Mouse (Mus musculus) lung, adult 2 months (tissue): ENCODE measurements around the gene Fzr1. TPM values are rescaled to one million over a fixed set of nuclear protein-coding genes. Genes with fewer than 3 reads are reported as not detected.

ENCODE experiments used
- DNase-seq: peaks from one replicate; pipeline ENCODE4 v3.0.0; 2022
- H3K4me1 ChIP-seq: fragments of 200-500 bp; 2 replicates; pipeline ENCODE4 v1.6.1; 2011; ENCODE audit warnings: low read length; ENCODE audit not compliant: control insufficient read depth, insufficient read depth
- H3K4me3 ChIP-seq: fragments of 200-500 bp; replicated peaks from 2 replicates; pipeline ENCODE3; 2011; ENCODE audit warnings: low read depth, mild to moderate bottlenecking, control low read depth, low read length; ENCODE audit errors: extremely low read depth
- CTCF ChIP-seq: fragments of 200-500 bp; IDR thresholded peaks from 2 replicates; pipeline ENCODE4 v1.5.1; 2011; ENCODE audit warnings: mild to moderate bottlenecking, low read length, control low read depth; ENCODE audit not compliant: insufficient read depth
- POLR2A ChIP-seq: fragments of 200-500 bp; IDR thresholded peaks from 2 replicates; pipeline ENCODE4 v1.6.1; 2011; ENCODE audit warnings: low read depth, mild to moderate bottlenecking, control low read depth, low read length, borderline replicate concordance; ENCODE audit errors: extremely low read depth
- WGBS: fragments of 180-500 bp; shearing (Covaris S2); methylation state at CpG from one replicate; pipeline ENCODE4 v1.1.7; 2018; 5-methylcytosine and 5-hydroxymethylcytosine counted together
- polyA plus RNA-seq: library from polyadenylated mRNA; depleted of rRNA; stranded (reverse); fragments of >200 nt; gene quantifications from 2 replicates; pipeline ENCODE4 v1.2.3, GENCODE M21; 2012

Fzr1 gene
- polyA plus RNA-seq, 1 experiment: 61.8 TPM

DNA sequence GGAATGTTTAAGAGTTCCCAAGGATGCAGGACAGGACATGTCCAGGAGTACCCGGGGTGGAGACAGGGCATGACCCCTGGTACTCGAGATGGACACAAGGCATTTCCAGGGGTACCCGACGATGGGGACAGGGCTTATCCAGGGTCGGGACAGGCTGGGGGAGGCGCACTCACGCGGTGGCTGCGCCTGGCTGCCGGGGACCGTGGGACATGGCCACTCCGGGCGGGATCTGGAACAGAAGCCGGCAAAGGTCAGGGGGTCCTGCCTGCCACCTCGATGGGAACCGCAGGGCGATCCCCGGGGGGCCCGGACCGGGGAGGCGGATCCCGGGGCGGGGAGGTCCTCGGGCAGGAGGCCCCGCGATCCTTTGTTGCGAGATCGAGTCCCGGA, 28.4 kb downstream of the Fzr1 start:
- no peak for TF ChIP-seq CTCF
- H3K4me3 ChIP-seq: peak overlapping the region; percentile 86
- H3K4me1 ChIP-seq: peaks cover 11% of the 10 kb centered on the region
- no peak for DNase-seq
- WGBS: under 1% methylated on average over 29 of the region's 29 CpGs

DNA sequence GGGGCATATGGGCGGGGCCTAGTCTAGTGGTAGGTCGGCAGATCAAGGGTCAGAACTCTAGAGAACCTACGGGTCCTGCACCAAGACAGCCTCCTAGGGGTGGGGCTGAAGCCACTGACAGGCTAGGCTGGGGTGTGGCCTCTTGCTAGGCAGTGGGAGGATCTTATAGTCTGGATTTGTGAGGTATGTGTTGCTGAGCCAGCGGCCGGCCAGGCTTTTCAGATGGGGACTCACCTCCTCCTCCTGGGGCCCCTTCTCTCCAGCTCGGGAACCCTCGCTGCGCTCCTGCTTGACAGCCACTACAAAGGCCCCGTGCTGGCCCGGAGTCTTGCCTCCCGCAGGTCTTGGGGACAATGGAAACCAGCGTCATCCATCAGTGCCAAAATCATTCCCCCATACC, 29.2 kb downstream of the Fzr1 start:
- H3K4me3 ChIP-seq: peak overlapping the region; percentile 86
- no peak for TF ChIP-seq CTCF
- TF ChIP-seq POLR2A: no peak
- WGBS: 10% methylated on average over 12 of the region's 12 CpGs
- no peak for DNase-seq
- H3K4me1 ChIP-seq: peaks cover 11% of the 10 kb centered on the region

DNA sequence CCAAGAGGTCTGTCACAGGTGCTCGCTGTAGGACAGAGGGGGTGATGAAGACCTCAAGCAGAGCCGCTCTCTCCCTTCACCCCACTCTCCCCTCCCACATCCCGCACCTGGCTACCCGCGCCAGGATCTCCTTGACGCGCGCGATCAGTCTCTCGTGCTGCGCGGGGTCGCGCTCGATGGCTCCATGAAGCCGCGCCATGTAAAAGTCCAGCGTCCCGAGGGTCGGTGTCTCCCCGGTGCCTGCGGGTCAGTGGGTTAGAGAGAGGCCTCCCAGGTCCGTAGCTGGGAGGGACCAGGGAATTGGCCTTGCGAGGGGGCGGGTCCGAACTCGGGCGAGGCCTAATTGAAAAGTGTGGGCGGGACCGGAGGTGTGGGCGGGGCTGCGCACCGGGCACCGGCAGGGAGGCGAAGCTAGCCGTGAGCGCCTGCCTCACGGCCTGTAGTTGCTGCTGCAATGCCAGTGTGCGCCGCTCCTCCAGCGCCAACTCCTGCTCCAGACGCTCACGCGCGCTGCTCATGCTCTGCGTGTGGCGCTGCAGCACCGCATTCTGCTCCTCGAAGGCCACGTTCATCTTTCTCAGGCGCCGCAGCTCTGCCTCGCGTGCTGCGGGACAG, 31.8 kb downstream of the Fzr1 start:
- 42% methylated on average over 55 of the region's 55 CpGs for WGBS
- Histone ChIP-seq H3K4me3 (peak overlapping the region; percentile 11), H3K4me1 (peaks cover 11% of the 10 kb centered on the region)
- TF ChIP-seq POLR2A: no peak; the same call in 1 of the 2 replicates
- no peak for TF ChIP-seq CTCF
- peak; percentile 63 for DNase-seq

DNA sequence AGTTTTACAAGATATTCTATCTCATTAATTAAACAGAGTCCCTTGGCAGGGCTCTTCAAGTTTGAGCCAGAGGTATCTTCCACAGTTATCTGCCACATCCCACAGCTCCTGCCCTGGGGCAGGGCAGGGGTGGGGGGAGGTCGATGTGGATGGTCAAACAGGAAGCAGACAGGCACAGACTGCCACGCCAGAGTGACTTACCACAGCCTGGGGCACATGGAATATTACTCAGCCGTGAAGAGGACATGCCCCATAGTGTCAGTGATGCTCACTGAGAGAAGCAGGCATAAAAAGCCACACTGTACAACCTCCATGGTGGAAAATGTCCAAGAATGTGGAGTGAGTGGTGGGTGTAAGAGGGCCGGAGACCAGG, 33.2 kb downstream of the Fzr1 start:
- TF ChIP-seq CTCF: no peak
- TF ChIP-seq POLR2A: no peak
- DNase-seq: no peak
- no peak overlapping the region for H3K4me3 ChIP-seq
- H3K4me1 ChIP-seq: peaks cover 11% of the 10 kb centered on the region
- 76% methylated on average over 4 of the region's 4 CpGs for WGBS

DNA sequence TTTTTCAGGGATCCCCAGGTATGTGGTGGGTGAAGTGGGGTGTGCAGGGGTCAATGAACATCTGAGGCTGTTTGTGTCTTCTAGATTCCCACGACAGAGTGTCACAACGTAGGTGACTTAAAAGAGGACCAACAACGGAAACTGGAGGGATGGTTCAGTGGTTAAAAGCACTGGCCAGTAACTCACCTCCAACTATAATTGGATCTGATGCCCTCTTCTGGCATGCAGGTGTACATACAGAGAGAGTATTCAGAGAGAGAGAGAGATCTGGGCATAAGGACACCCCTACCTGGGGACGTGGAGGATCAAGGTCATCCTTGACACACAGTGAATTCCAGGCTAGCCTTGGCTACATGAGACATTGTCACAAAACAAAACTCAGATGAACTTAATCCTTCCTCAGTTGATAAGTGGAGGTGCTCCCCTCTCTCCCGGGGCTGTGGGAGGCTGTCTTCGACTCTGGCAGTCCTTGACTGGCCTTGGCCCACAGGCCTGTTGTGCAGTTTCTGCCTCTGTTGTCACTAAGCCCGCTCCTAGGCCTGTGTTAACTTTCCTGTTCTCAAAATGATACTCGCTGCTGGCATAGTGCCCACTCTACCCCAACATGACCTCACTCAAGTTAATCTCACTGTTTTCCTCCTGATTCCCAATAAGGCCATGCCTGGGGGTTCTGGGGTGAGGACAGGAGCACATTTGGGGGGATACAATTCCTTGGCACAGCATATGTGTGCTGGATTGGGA, 33.7 kb downstream of the Fzr1 start:
- WGBS: 32% methylated on average over 8 of the region's 8 CpGs
- TF ChIP-seq CTCF (no peak), POLR2A (no peak)
- Histone ChIP-seq H3K4me3 (no peak overlapping the region), H3K4me1 (peaks cover 9% of the 10 kb centered on the region)
- no peak for DNase-seq

DNA sequence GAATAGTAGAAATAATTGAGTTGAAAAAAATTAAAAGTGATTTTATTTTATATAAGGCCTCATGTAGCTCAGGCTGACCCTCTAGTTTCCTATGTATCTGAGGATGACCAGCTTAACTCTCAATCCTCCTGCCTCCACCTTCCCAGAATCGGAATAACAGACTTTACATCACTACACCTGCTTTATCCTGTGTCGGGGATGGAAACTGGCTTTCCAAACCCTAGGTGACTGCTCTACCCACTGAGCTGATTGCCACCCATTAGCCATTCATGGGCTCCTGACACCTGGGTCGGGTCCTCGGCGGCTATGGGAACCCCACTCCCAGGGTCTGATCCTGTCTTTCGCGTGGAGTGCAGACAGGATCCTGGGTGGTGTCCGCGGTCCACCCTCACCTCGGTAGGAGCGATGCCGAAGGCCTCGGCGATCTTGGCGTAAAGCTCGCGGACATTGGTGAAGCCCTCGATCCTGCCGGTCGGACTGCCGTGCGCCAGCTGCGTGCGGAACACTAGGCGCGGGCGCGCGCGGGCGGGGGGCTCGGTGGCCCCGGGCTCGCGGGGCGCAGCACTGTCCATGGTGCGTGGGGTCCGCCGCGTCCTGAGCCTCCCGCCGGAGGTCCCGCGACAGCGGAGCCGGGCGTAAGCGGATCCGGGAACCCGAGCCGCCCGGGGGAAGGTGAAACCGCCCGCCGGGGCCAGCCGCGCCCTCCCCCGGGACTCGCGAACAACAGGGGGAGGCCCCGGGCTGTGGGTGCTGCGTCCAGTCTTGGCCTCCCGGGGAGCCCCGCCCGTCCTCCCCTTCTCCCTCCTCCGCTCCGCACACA, 35.4 kb downstream of the Fzr1 start, which contains the start of gene Gipc3:
Gipc3 (minus strand) TSS at position 581 of the 820 bp plus-strand sequence.
- TF ChIP-seq POLR2A (no peak), CTCF (no peak)
- no peak for DNase-seq
- 4% methylated on average over 65 of the region's 67 CpGs for WGBS
- peak within 1 kb of the TSS; percentile 64 for H3K4me3 ChIP-seq
- H3K4me1 ChIP-seq: peaks cover 3% of the 10 kb centered on the region; the same call in 1 of the 2 replicates

DNA sequence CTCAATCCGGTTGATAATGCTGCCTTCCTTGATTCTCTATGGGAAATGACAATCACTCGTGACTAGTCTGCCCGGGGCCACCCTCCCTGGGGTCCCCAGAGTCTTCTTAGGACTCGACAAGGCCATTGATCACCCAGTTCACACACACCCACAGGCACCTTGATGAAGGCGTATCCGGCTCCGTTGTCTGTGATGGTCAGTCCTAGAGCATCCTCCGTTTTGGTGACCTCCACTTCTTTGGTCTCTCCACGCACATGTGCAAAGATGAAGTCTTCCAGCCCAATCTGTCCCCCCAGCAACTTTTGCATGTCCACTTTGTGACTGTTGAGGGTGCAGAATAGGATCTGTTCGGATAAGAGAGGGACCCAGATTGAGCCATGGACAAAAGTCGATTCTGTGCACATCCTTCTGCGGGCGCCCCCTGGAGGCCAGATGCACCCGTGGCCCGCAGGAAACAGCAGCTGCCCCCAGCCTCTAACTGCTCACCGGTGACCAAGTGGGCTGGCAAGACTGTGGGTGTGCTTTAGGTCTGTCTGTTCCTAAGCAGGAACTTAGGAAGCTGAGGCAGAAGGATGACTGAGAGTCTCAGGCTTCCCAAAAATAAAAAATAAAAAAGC, 36.9 kb downstream of the Fzr1 start:
- Histone ChIP-seq H3K4me1 (no peaks in the 10 kb centered on the region), H3K4me3 (no peak overlapping the region)
- DNase-seq: peak; percentile 77
- peak; percentile 58 for TF ChIP-seq CTCF
- TF ChIP-seq POLR2A: no peak
- 36% methylated on average over 16 of the region's 16 CpGs for WGBS

DNA sequence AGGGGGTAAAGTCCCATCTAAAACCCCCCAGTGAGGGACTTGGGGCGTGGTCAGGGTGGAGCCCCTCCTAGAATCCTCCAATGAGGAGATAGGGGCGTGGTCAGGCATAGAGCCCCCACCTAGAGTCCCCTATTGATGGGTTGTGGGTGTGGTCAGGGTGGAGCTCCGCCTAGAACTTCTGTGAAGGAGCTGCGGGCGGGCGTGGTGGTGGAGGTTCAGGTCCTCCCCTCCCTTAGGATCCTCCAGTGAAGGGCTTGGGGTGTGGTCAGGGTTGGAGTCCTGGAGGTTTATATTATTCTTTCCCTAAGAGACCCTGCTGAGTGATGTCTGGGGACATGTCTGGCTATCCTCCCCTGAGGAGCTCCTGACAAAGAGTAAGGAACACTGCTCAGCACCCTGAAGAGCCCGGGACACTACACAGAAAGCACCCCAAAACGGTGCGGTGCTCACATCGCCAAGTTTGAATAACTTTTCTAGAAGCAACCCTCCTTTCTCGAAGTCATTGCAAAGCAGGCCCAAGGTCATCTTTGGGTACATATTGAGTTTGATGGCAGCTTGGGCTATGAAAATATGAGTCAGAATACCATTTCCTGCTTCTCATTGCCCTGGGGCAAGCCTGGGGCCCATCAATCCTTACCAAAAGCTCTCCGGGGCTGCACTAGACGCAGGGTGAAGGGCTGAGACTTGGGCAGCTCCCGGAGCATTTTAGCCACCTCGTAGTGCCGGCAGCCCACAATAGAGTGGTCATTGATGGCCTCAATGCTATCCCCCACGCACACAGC, 37.6 kb downstream of the Fzr1 start:
- no peak overlapping the region for H3K4me3 ChIP-seq
- 54% methylated on average over 17 of the region's 17 CpGs for WGBS
- H3K4me1 ChIP-seq: no peaks in the 10 kb centered on the region
- TF ChIP-seq POLR2A (no peak), CTCF (no peak)
- no peak for DNase-seq
